Mouse (Mus musculus): ENCODE data around the gene Sdhc.

Sdhc gene

DNA sequence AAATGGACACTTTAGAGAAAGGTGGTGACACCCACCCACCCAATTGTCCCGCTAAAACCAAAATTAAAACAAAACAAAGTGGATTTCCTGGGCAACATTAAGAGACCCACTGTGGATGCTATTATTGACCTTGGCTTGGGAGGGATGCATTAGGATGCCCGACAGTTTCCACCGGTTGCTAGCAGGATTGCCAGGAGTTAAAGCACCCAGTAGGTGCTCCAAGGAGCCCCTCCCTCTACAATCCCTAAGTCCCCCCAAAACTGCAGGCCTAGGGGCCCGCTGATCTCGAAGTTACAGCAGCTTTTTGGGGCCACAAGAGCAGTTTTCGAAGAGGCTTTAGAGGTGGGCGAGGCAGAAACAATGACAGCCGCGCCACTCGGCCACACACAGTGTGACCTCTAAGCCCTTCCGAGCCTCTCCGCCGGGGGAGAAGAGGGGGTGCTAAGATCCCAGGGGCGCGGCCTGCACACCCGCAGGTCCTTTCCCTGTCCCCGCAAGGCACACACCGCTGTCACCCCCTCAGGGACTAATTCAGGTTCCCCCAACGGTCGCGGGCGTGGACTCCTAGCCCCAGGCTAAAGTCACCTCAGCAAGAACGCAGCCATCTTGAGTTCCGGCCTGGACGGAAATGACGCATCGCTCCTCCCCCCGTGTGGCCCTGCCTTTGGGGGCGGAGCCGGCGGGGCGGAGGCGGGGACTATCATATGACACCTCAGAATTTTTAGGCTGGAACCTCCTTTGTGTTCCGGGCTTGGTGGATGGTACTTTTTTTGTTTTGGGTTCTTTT is at the start of gene Sdhc, which contains the start of gene Mpz:
Gene Sdhc, minus strand, starts transcription at position 630 of the 787 bp plus-strand sequence.
Gene Mpz, plus strand, starts transcription at position 738 of the 787 bp plus-strand sequence.
- DNase-seq: peak; percentile 99

GRCm38 (mm10) chr1:171199532-171199931 is 49.1 kb upstream of the Sdhc start:
- DNase-seq: no peak

GRCm38 (mm10) chr1:171195887-171196397 is 45.5 kb upstream of the Sdhc start, which contains the start of gene Pcp4l1:
Pcp4l1 (minus strand) TSS chr1:171196268.
- peak; percentile 39 for DNase-seq

DNA sequence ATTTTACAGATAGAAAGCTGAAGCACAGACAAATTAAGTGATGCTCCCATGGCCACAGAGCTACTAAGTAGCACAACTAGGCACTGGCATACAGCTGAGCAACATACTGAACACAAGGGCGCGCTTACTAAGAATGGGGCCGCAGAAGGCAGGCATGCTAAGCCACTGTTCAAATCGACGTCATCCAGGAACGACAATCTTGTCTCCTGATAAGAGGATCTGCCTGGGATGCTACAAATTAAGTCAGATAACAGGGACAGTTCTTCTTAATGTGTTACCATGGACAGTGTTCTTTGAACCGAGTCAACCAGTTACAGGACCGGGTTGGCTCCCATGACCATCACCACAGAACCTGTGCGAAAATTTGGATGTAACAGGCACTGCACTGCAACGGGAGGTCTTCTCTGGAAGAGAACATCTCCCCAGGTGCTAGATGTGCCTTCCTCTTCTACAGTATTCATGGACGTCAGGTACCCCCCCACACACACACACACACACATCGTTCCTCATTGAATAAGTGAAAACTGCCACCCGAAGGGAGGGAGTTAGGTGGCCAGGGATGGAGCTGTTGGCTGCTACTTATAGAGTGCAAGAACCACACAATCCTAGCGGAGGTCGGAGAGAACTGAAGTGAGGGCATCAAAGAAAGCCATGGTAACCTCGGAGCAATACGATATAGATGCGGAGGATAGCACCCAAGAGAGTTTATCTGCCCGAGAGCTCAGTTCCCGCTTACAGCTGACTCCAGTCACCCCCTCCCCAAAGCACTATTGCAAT is 44.8 kb upstream of the Sdhc start:
- DNase-seq: no peak

- no peak for DNase-seq
Observed at GRCm38 (mm10) chr1:171193911-171194830, 43.8 kb upstream of the Sdhc start.

GRCm38 (mm10) chr1:171193093-171193840 is 42.9 kb upstream of the Sdhc start:
- DNase-seq: no peak

DNA sequence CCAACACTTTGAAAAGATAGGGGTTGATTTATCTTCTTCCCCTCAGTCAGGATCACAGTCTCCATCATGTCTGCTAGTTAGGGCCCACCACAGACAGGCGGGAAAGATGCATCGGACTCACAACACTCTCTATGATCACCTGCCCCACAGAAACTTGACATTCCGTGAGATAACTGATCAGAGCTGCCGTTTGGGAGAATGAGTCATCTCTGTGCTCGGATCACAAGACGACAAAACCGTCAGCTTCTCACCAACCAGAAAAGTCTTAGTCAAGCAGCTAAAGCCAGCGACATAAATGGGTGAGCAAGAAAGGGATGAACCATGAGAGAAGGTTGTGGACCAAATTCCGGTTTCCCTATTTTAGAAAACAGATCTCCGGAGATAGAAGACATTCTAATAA is 41.9 kb upstream of the Sdhc start:
- DNase-seq: no peak

DNA sequence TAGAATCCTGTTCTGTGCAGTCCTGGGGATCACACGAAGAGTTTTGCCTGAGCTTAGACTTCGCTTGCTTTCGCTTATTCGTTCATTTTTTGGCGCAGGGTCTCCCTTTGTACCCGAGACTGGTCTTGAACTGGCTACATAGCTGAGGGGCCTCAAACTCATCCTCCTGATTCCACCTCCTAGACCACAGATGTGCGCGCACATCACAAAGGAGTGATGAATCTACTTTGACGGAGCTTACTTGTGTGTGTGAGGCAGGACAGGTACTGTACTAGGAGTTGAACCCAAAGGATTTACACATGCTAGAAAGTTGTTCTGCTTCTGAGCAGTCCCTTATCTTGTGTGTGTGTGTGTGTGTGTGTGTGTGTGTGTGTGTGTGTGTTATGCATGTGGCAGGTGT is 40.4 kb upstream of the Sdhc start:
- DNase-seq: no peak

- no peak for DNase-seq
Observed at GRCm38 (mm10) chr1:171189476-171190114, 39.2 kb upstream of the Sdhc start.

DNA sequence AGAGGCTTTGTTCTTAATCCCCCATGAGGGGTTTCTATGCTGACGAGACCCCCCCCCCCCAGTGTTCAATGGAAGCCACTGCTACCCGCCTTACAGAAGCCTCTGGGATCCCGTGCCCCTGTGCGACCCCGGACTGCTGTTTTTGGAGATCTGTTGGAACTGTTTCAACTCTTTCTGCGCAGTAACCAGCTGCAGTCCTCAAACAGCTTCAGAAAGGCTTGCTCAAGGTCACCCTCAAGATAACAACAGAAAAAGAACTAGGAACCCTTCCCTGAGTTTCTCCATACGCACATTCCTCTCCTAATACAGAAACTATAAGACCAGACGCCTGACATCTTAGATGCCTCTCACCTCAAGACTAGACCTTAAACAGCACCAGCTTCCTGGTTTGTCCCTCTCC is 38.6 kb upstream of the Sdhc start:
- DNase-seq: no peak

- DNase-seq: no peak
Observed at GRCm38 (mm10) chr1:171187851-171188700, 37.7 kb upstream of the Sdhc start.

GRCm38 (mm10) chr1:171185655-171186054 is 35.3 kb upstream of the Sdhc start:
- DNase-seq: no peak

DNA sequence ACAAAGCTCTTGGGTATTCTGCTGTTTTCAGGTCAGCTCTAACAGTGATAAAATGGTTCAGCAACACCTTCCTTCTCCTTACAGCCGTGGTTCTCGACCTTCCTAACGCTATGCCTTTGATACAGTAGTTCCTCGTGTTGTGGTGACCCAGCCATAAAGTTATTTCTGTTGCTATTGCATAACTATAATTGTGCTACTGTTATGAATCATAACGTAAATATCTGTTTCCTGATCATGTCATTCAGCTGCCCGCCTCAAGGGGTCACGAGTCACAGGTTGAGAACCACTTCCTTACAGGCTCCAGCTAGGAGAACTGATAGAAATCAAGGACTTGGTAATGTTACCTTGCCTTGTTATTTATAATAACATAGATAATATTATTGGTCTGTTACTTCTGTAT is 33.9 kb upstream of the Sdhc start:
- DNase-seq: no peak

DNA sequence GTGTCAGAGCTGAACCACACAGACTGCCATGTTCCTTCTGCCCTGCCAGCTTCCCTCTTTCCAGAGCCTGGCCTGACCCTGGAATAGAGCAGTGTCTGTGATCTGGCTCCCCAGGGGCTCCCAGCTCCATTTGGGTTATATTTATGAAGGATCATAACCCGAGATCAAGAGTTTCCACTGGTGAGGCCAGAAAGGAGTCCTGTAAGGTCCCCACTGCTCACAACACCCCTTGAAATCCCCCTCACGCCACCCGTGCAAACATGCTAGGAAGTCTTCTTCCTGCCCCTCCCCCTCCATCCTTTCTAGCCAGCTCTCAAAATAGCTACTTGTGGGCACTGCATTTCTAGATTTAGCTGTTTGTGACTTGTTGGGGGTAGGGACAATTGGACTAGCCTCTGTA is 33.2 kb upstream of the Sdhc start:
- DNase-seq: no peak

- no peak for DNase-seq
Observed at GRCm38 (mm10) chr1:171183025-171183424, 32.6 kb upstream of the Sdhc start.

DNA sequence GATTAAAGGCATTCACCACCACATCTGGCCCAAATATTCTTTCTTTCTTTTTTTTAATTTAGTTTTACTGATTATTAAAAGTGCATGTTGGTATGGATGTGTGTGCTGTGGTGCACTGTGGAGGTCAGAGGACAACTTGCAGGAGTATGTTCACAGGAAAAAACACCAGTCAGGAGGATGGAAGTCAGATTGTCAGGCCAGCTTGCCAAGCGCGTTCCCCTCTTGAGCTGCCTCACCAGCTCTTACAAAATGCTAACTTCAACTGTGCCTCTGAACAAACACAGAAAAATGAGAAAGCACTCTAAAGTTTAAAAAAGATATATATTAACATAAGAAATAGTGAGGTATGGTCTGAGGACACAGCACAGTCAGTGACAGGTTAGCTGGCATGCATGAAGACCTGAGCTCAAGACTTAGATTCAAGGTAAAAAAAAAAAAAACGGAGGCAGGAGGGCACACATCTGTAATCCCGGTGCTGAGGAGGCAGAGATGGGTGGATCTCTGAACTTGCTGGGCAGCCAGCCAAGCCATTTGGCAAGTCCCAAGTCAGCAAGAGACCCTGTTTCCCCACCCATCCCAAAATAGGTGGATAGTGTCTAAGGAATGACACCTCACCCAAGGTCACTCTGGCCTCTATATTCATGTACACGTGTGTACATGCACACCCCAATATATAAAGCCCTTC is 29.2 kb upstream of the Sdhc start:
- no peak for DNase-seq

- DNase-seq: no peak
Observed at GRCm38 (mm10) chr1:171172779-171173178, 22.4 kb upstream of the Sdhc start.

DNA sequence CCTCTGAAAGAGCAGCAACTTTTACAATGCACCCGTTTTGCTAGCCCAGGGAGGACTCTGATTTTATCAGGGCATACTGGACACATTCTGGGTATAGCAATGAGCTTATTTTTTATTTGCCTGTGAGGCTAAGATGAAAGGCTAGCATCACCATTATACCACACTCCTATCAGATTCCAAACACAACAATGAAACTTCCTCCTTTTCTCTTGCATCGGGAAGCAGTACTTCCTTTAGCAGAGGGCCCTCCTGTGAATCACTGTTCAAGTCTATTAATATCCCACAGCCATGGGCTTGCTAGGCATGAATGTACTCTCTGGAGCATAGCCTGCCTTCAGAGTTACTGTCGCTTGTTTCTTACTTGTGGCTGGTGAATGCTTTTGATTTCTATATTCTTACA is 20.7 kb upstream of the Sdhc start:
- DNase-seq: no peak

DNA sequence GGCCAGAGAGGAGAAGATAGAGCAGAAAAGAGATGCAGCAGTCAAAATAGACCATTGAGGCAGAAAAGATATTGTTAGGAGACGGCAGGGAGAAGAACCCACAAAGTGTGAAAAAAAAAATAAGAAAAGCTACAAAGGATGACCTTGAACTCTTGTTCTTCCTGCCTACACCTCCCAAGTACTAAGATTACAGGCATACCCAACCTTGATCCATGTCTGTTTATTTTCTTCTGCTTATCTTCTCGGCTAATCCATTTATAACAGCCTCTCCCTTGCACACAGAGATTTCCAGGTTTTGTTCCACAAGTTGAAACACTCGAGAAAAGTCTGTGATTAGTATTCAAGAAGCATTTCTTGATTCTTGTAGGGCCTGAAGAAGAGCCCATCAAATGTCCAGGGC is 19.5 kb upstream of the Sdhc start:
- DNase-seq: no peak

DNA sequence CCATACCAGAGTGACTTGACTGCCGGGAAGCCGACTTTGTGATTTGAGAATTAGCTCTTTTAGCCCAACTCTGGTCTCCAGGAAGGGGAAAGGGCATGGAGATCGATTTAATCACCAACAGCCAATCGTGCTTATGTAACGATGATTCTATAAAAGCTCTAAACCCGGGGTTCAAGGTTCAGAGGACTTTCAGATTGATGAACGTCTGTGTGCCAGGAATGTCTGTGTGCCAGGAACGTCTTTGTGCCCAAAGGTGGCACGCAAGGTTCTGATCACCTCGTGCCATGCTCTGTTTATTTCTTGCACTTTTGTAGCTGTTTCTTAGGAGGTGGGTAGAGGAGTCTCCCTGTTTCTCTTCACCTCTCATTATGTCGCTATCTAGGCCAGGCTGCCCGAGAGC is 18.5 kb upstream of the Sdhc start:
- DNase-seq: peak; percentile 25

Measured in kidney, adult 18-20 months (tissue).